Mouse (Mus musculus) intestine, embryonic 15.5 days (tissue): Measurements from ENCODE around the gene Rftn1. TPM values are rescaled to one million over a fixed set of nuclear protein-coding genes. Genes with fewer than 3 reads are reported as not detected.

ENCODE experiments used
- ATAC-seq: fragments of 200-750 bp; cut with Nextera tagmentation; 2 replicates; pipeline ENCODE4 v1.8.0; 2017; ENCODE audit warnings: moderate TSS enrichment, moderate library complexity
- H3K27ac ChIP-seq: fragments of 300-500 bp; sonication (generic); 2 replicates; pipeline ENCODE4 v1.5.1; 2015; ENCODE audit warnings: mild to moderate bottlenecking, inconsistent platforms
- H3K27me3 ChIP-seq: fragments of 300-500 bp; sonication (generic); replicated peaks from 2 replicates; pipeline ENCODE4 v1.6.1; 2015; ENCODE audit warnings: inconsistent platforms
- H3K36me3 ChIP-seq: fragments of 300-500 bp; sonication (generic); 2 replicates; pipeline ENCODE4 v1.6.1; 2015; ENCODE audit warnings: inconsistent platforms
- H3K4me1 ChIP-seq: fragments of 300-500 bp; sonication (generic); replicated peaks from 2 replicates; pipeline ENCODE4 v1.6.1; 2015; ENCODE audit warnings: inconsistent platforms
- H3K4me2 ChIP-seq: fragments of 300-500 bp; sonication (generic); replicated peaks from 2 replicates; pipeline ENCODE4 v1.6.1; 2015; ENCODE audit warnings: mild to moderate bottlenecking, inconsistent platforms
- H3K4me3 ChIP-seq: fragments of 300-500 bp; sonication (generic); replicated peaks from 2 replicates; pipeline ENCODE4 v1.5.1; 2015; ENCODE audit warnings: inconsistent platforms
- H3K9ac ChIP-seq: fragments of 300-500 bp; sonication (generic); 2 replicates; pipeline ENCODE4 v1.6.1; 2015; ENCODE audit warnings: inconsistent platforms
- H3K9me3 ChIP-seq: fragments of 300-500 bp; sonication (generic); 2 replicates; pipeline ENCODE4 v1.6.1; 2016; ENCODE audit warnings: inconsistent platforms
- WGBS: fragments of 180-500 bp; shearing (Covaris S2); methylation state at CpG from one replicate; pipeline ENCODE4 v1.1.7; 2015; 5-methylcytosine and 5-hydroxymethylcytosine counted together
- polyA plus RNA-seq: library from polyadenylated mRNA; unstranded; fragments of >200 nt; fragmentation: Nextera tagmentation; extraction: Ambion mirVana; gene quantifications from 2 replicates; pipeline ENCODE4 v1.2.1, GENCODE M21; 2015

The Rftn1 gene
- polyA plus RNA-seq, 1 experiment from 2014 or later: 10.1 TPM

GRCm38 (mm10) chr17:50006338-50006720 is 184.1 kb downstream of the Rftn1 start:
- ATAC-seq: no peak
- Histone ChIP-seq H3K4me1 (no peaks in the 10 kb centered on the region), H3K4me3 (no peak overlapping the region), H3K9me3 (no peaks in the 10 kb centered on the region), H3K27ac (no peak overlapping the region), H3K9ac (no peak overlapping the region), H3K36me3 (no peaks in the 10 kb centered on the region), H3K27me3 (no peaks in the 10 kb centered on the region), H3K4me2 (no peak overlapping the region)
- 50% methylated on average over 7 of the region's 7 CpGs for WGBS

- H3K4me1 ChIP-seq: no peaks in the 10 kb centered on the region
- H3K4me3 ChIP-seq: no peak overlapping the region
- no peak overlapping the region for H3K4me2 ChIP-seq
- 81% methylated on average over 4 of the region's 4 CpGs for WGBS
- no peaks in the 10 kb centered on the region for H3K27me3 ChIP-seq
- no peaks in the 10 kb centered on the region for H3K36me3 ChIP-seq
- ATAC-seq: no peak
- H3K9ac ChIP-seq: no peak overlapping the region
- H3K27ac ChIP-seq: no peak overlapping the region
- no peaks in the 10 kb centered on the region for H3K9me3 ChIP-seq
Observed at GRCm38 (mm10) chr17:50003156-50003555, 187.3 kb downstream of the Rftn1 start.

GRCm38 (mm10) chr17:50002171-50002570 is 188.3 kb downstream of the Rftn1 start:
- Histone ChIP-seq H3K9me3 (no peaks in the 10 kb centered on the region), H3K4me1 (no peaks in the 10 kb centered on the region), H3K9ac (no peak overlapping the region), H3K36me3 (no peaks in the 10 kb centered on the region), H3K27me3 (no peaks in the 10 kb centered on the region), H3K4me3 (no peak overlapping the region), H3K27ac (no peak overlapping the region), H3K4me2 (no peak overlapping the region)
- WGBS: 85% methylated on average over 3 of the region's 3 CpGs
- no peak for ATAC-seq

- Histone ChIP-seq H3K9me3 (no peaks in the 10 kb centered on the region), H3K27ac (no peak overlapping the region), H3K27me3 (no peaks in the 10 kb centered on the region), H3K36me3 (no peaks in the 10 kb centered on the region), H3K4me2 (no peak overlapping the region), H3K4me1 (no peaks in the 10 kb centered on the region), H3K9ac (no peak overlapping the region), H3K4me3 (no peak overlapping the region)
- no peak for ATAC-seq
Observed at GRCm38 (mm10) chr17:50001754-50002153, 188.7 kb downstream of the Rftn1 start.

GRCm38 (mm10) chr17:50000580-50000979 is 189.9 kb downstream of the Rftn1 start:
- no peak for ATAC-seq

GRCm38 (mm10) chr17:49996626-49997152 is 193.8 kb downstream of the Rftn1 start:
- no peaks in the 10 kb centered on the region for H3K9me3 ChIP-seq
- H3K4me1 ChIP-seq: no peaks in the 10 kb centered on the region
- H3K4me3 ChIP-seq: no peak overlapping the region
- WGBS: 41% methylated on average over 5 of the region's 5 CpGs
- no peak overlapping the region for H3K27ac ChIP-seq
- no peak for ATAC-seq
- H3K9ac ChIP-seq: no peak overlapping the region
- no peak overlapping the region for H3K4me2 ChIP-seq
- no peaks in the 10 kb centered on the region for H3K36me3 ChIP-seq
- H3K27me3 ChIP-seq: no peaks in the 10 kb centered on the region

More at GRCm38 (mm10) chr17:50000580-50000979, 189.9 kb downstream of the Rftn1 start:
- Histone ChIP-seq H3K27ac (no peak overlapping the region), H3K4me3 (no peak overlapping the region), H3K9ac (no peak overlapping the region), H3K4me1 (no peaks in the 10 kb centered on the region), H3K9me3 (no peaks in the 10 kb centered on the region), H3K27me3 (no peaks in the 10 kb centered on the region), H3K4me2 (no peak overlapping the region), H3K36me3 (no peaks in the 10 kb centered on the region)
- 92% methylated on average over 3 of the region's 3 CpGs for WGBS

GRCm38 (mm10) chr17:49996097-49996496 is 194.4 kb downstream of the Rftn1 start:
- H3K27ac ChIP-seq: no peak overlapping the region
- 74% methylated on average over 6 of the region's 6 CpGs for WGBS
- H3K4me1 ChIP-seq: no peaks in the 10 kb centered on the region
- no peak overlapping the region for H3K4me2 ChIP-seq
- H3K9me3 ChIP-seq: no peaks in the 10 kb centered on the region
- no peaks in the 10 kb centered on the region for H3K36me3 ChIP-seq
- no peaks in the 10 kb centered on the region for H3K27me3 ChIP-seq
- H3K4me3 ChIP-seq: no peak overlapping the region
- no peak overlapping the region for H3K9ac ChIP-seq
- no peak for ATAC-seq

GRCm38 (mm10) chr17:49995226-49995625 is 195.2 kb downstream of the Rftn1 start:
- H3K4me1 ChIP-seq: no peaks in the 10 kb centered on the region
- no peaks in the 10 kb centered on the region for H3K27me3 ChIP-seq
- no peak overlapping the region for H3K27ac ChIP-seq
- H3K4me3 ChIP-seq: no peak overlapping the region
- H3K9me3 ChIP-seq: no peaks in the 10 kb centered on the region
- ATAC-seq: no peak
- no peak overlapping the region for H3K9ac ChIP-seq
- no peaks in the 10 kb centered on the region for H3K36me3 ChIP-seq
- 82% methylated on average over 3 of the region's 3 CpGs for WGBS
- H3K4me2 ChIP-seq: no peak overlapping the region

- no peaks in the 10 kb centered on the region for H3K27me3 ChIP-seq
- H3K4me3 ChIP-seq: no peak overlapping the region
- no peak overlapping the region for H3K9ac ChIP-seq
- no peak overlapping the region for H3K4me2 ChIP-seq
- H3K9me3 ChIP-seq: no peaks in the 10 kb centered on the region
- H3K4me1 ChIP-seq: no peaks in the 10 kb centered on the region
- H3K27ac ChIP-seq: no peak overlapping the region
- no peaks in the 10 kb centered on the region for H3K36me3 ChIP-seq
- 85% methylated on average over 3 of the region's 3 CpGs for WGBS
- no peak for ATAC-seq
Observed at GRCm38 (mm10) chr17:49993631-49994030, 196.8 kb downstream of the Rftn1 start.

- ATAC-seq: no peak
- Histone ChIP-seq H3K4me3 (no peak overlapping the region), H3K27ac (no peak overlapping the region), H3K9me3 (no peaks in the 10 kb centered on the region), H3K27me3 (no peaks in the 10 kb centered on the region), H3K9ac (no peak overlapping the region), H3K36me3 (no peaks in the 10 kb centered on the region), H3K4me2 (no peak overlapping the region), H3K4me1 (no peaks in the 10 kb centered on the region)
- WGBS: 47% methylated on average over 11 of the region's 11 CpGs
Observed at GRCm38 (mm10) chr17:49992625-49993603, 197.6 kb downstream of the Rftn1 start.

GRCm38 (mm10) chr17:49989583-49989982 is 200.9 kb downstream of the Rftn1 start:
- Histone ChIP-seq H3K9ac (no peak overlapping the region), H3K27ac (no peak overlapping the region), H3K4me2 (no peak overlapping the region), H3K4me3 (no peak overlapping the region), H3K27me3 (no peaks in the 10 kb centered on the region), H3K4me1 (no peaks in the 10 kb centered on the region), H3K9me3 (no peaks in the 10 kb centered on the region), H3K36me3 (no peaks in the 10 kb centered on the region)
- WGBS: 85% methylated on average over 8 of the region's 8 CpGs
- no peak for ATAC-seq

- ATAC-seq: no peak
- no peak overlapping the region for H3K4me3 ChIP-seq
- H3K36me3 ChIP-seq: no peaks in the 10 kb centered on the region
- no peaks in the 10 kb centered on the region for H3K4me1 ChIP-seq
- H3K4me2 ChIP-seq: no peak overlapping the region
- no peak overlapping the region for H3K27ac ChIP-seq
- WGBS: 83% methylated on average over 6 of the region's 6 CpGs
- H3K9ac ChIP-seq: no peak overlapping the region
- no peaks in the 10 kb centered on the region for H3K9me3 ChIP-seq
- no peaks in the 10 kb centered on the region for H3K27me3 ChIP-seq
Observed at GRCm38 (mm10) chr17:49987095-49987494, 203.4 kb downstream of the Rftn1 start.

GRCm38 (mm10) chr17:49983478-49983877 is 207.0 kb downstream of the Rftn1 start:
- Histone ChIP-seq H3K4me2 (no peak overlapping the region), H3K27ac (no peak overlapping the region), H3K27me3 (no peaks in the 10 kb centered on the region), H3K4me1 (no peaks in the 10 kb centered on the region), H3K4me3 (no peak overlapping the region), H3K9me3 (no peaks in the 10 kb centered on the region), H3K9ac (no peak overlapping the region), H3K36me3 (no peaks in the 10 kb centered on the region)
- no peak for ATAC-seq
- WGBS: 77% methylated on average over 5 of the region's 5 CpGs
